Mouse (Mus musculus) small intestine, adult 2 months (tissue): ENCODE measurements at regions not wholly inside any gene's neighbourhood (a gene's known extent, or its start where the extent isn't known, plus 50 kb on each side); places are given as distances from the start of the nearest gene placed in this dataset.

Source experiments
- H3K27ac ChIP-seq: fragments of 200-500 bp; 2 replicates; pipeline ENCODE4 v1.5.1; 2012; ENCODE audit warnings: low read depth, low read length, control low read depth, inconsistent platforms; ENCODE audit not compliant: insufficient read depth
- H3K27me3 ChIP-seq: fragments of 200-500 bp; 2 replicates; pipeline ENCODE4 v1.6.1; 2012; ENCODE audit warnings: mild to moderate bottlenecking, moderate library complexity, low read length, inconsistent platforms; ENCODE audit not compliant: control insufficient read depth, insufficient read depth
- H3K36me3 ChIP-seq: fragments of 200-500 bp; 2 replicates; pipeline ENCODE4 v1.6.1; 2012; ENCODE audit warnings: mild to moderate bottlenecking, low read length, control low read depth, inconsistent platforms; ENCODE audit not compliant: control insufficient read depth, insufficient read depth
- H3K4me1 ChIP-seq: fragments of 200-500 bp; 2 replicates; pipeline ENCODE4 v1.6.1; 2012; ENCODE audit warnings: low read length, inconsistent platforms, mixed read lengths; ENCODE audit not compliant: control insufficient read depth, insufficient read depth, insufficient read length
- H3K4me3 ChIP-seq: fragments of 200-500 bp; 2 replicates; pipeline ENCODE4 v1.5.1; 2012; ENCODE audit warnings: low read depth, mild to moderate bottlenecking, control low read depth, inconsistent platforms, low read length, moderate library complexity
- CTCF ChIP-seq: fragments of 200-500 bp; IDR thresholded peaks from 2 replicates; pipeline ENCODE4 v1.5.1; 2012; ENCODE audit warnings: low read depth, mild to moderate bottlenecking, control low read depth, inconsistent platforms, low read length, moderate library complexity, mixed read lengths; ENCODE audit not compliant: insufficient replicate concordance, insufficient read length; ENCODE audit errors: extremely low read depth
- POLR2A ChIP-seq: fragments of 200-500 bp; IDR thresholded peaks from 2 replicates; pipeline ENCODE4 v1.6.1; 2012; ENCODE audit warnings: low read depth, mild to moderate bottlenecking, control low read depth, inconsistent platforms, low read length, moderate library complexity
- WGBS: fragments of 180-500 bp; shearing (Covaris S2); methylation state at CpG from one replicate; pipeline ENCODE4 v1.1.7; 2018; 5-methylcytosine and 5-hydroxymethylcytosine counted together

GRCm38 (mm10) chr3:103408724-103409123, 129.6 kb downstream of the Trim33 start:
- TF ChIP-seq POLR2A (no peak), CTCF (no peak)
- H3K4me3 ChIP-seq: no peak overlapping the region
- H3K27ac ChIP-seq: no peak overlapping the region
- no peaks in the 10 kb centered on the region for H3K27me3 ChIP-seq
- peaks cover 2% of the 10 kb centered on the region; the same call in 1 of the 2 replicates for H3K4me1 ChIP-seq
- 77% methylated on average over 5 of the region's 5 CpGs for WGBS
- no peaks in the 10 kb centered on the region for H3K36me3 ChIP-seq

- no peak for TF ChIP-seq POLR2A
- TF ChIP-seq CTCF: no peak
- H3K27me3 ChIP-seq: no peaks in the 10 kb centered on the region
- no peak overlapping the region for H3K27ac ChIP-seq
- 63% methylated on average over 2 of the region's 2 CpGs for WGBS
- H3K4me1 ChIP-seq: no peaks in the 10 kb centered on the region
- H3K4me3 ChIP-seq: no peak overlapping the region
- no peaks in the 10 kb centered on the region for H3K36me3 ChIP-seq
These were observed 133.2 kb downstream of the Trim33 start for GRCm38 (mm10) chr3:103412247-103412646.

GRCm38 (mm10) chr3:103415051-103415695, 136.1 kb downstream of the Trim33 start:
- WGBS: 73% methylated on average over 8 of the region's 8 CpGs
- no peaks in the 10 kb centered on the region for H3K4me1 ChIP-seq
- no peaks in the 10 kb centered on the region for H3K36me3 ChIP-seq
- no peak overlapping the region for H3K4me3 ChIP-seq
- no peak overlapping the region for H3K27ac ChIP-seq
- H3K27me3 ChIP-seq: no peaks in the 10 kb centered on the region
- TF ChIP-seq POLR2A (no peak), CTCF (no peak)

GRCm38 (mm10) chr3:103416296-103416695, 137.2 kb downstream of the Trim33 start:
- WGBS: 21% methylated on average over 2 of the region's 2 CpGs
- no peak overlapping the region for H3K27ac ChIP-seq
- no peaks in the 10 kb centered on the region for H3K27me3 ChIP-seq
- H3K4me1 ChIP-seq: no peaks in the 10 kb centered on the region
- TF ChIP-seq POLR2A: no peak
- TF ChIP-seq CTCF: no peak
- no peaks in the 10 kb centered on the region for H3K36me3 ChIP-seq
- no peak overlapping the region for H3K4me3 ChIP-seq

- no peak overlapping the region for H3K27ac ChIP-seq
- WGBS: 88% methylated on average over 4 of the region's 4 CpGs
- H3K27me3 ChIP-seq: no peaks in the 10 kb centered on the region
- H3K36me3 ChIP-seq: no peaks in the 10 kb centered on the region
- TF ChIP-seq POLR2A (no peak), CTCF (no peak)
- no peaks in the 10 kb centered on the region for H3K4me1 ChIP-seq
- no peak overlapping the region for H3K4me3 ChIP-seq
These were observed 138.7 kb downstream of the Trim33 start for GRCm38 (mm10) chr3:103417781-103418180.

GRCm38 (mm10) chr3:103419761-103420620, 140.9 kb downstream of the Trim33 start:
- H3K36me3 ChIP-seq: no peaks in the 10 kb centered on the region
- H3K4me3 ChIP-seq: no peak overlapping the region
- no peaks in the 10 kb centered on the region for H3K4me1 ChIP-seq
- no peaks in the 10 kb centered on the region for H3K27me3 ChIP-seq
- 35% methylated on average over 4 of the region's 4 CpGs for WGBS
- 0 out of 2 replicates have a peak overlapping the region, but pooled peaks have one; percentile 15 for H3K27ac ChIP-seq
- no peak for TF ChIP-seq CTCF

- WGBS: 69% methylated on average over 12 of the region's 12 CpGs
- Histone ChIP-seq H3K27me3 (no peaks in the 10 kb centered on the region), H3K4me3 (no peak overlapping the region), H3K36me3 (no peaks in the 10 kb centered on the region), H3K4me1 (no peaks in the 10 kb centered on the region), H3K27ac (no peak overlapping the region)
- no peak for TF ChIP-seq POLR2A
- no peak for TF ChIP-seq CTCF
These were observed 141.7 kb downstream of the Trim33 start for GRCm38 (mm10) chr3:103420621-103421274.
